Mouse (Mus musculus) embryonic stem cell, embryonic (primary cell): Measurements from ENCODE around the gene Slc39a11.

Source experiments
- CTCF ChIA-PET, 4 experiments: fragments of 300-600 bp in 2 of 4; fragments of 350-600 bp in 2 of 4; sonication (Branson Sonifier 250); formaldehyde crosslinking; loops; one replicate each; lab custom pipeline; 2022; ENCODE audit warnings: inconsistent platforms in 2 of 4; lab: Charles Lee
- POLR2A ChIA-PET, 4 experiments: fragments of 300-600 bp in 2 of 4; fragments of 350-600 bp in 2 of 4; sonication (Branson Sonifier 250); formaldehyde crosslinking; loops; one replicate each; lab custom pipeline; 2022; ENCODE audit warnings: antibody characterized with exemption in 4 of 4, inconsistent platforms in 1 of 4; lab: Charles Lee

Gene Slc39a11

DNA sequence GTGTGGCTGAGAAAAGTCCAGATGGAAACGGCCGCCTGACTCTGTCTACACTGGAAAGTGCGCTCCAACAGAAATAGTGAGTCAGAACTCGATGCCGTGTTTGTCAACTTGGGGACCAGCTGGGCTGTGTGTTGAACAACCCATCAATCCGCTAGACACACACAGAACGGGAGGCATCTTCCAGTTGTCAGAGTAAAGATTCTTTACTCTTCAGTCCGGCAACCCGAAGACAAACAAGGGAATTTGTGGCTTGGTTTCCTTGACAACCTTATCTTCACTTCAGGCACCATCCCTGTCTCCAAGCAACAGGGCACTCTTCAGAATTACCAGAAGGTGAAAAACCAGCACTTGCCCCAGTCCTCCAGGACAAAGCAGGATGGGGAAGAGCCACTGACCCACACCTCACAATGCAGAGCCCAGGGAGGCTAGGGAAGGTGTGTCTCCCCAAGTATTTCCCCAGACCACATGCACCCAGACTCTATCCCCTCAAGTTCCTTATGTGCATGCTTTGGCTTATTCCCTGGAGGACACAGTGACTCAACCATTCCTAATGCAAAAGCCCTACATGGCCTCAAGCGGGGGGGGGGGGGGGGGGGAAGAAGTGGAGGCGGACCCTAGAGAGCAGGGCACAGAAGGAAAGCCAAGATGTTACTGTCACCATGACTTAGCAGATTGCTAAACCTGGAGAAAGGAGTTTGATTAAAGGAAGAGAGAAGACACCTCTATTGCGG, 297.6 kb downstream of the Slc39a11 start:
- POLR2A ChIA-PET, result interaction anchor here in 1 of 4 experiments (1.3 kb wide), 1 partner anchor 26 kb away, joined by 3 read pairs; no protein-coding TSS in a partner anchor
- CTCF ChIA-PET, result no interaction called here

DNA sequence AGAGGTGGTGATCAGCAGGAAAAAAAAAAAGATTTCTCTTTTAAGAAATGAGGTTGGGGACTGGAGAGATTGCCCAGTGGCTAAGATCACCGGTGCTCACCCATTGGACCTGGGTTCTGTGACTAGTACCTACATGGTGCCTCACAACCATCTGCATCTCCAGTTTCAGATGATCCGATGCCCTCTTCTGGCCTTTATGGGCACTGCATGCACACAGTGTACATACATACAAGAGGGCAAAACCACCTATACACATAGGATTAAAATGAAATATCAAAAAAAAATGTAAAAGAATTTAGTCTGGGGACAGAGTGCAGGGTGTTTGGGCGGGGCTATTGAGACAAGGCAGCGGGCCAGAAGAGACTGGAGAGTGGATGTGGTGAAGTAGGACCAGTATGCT, 299.3 kb downstream of the Slc39a11 start:
- ChIA-PET CTCF (no interaction called here), POLR2A (no interaction called here)

DNA sequence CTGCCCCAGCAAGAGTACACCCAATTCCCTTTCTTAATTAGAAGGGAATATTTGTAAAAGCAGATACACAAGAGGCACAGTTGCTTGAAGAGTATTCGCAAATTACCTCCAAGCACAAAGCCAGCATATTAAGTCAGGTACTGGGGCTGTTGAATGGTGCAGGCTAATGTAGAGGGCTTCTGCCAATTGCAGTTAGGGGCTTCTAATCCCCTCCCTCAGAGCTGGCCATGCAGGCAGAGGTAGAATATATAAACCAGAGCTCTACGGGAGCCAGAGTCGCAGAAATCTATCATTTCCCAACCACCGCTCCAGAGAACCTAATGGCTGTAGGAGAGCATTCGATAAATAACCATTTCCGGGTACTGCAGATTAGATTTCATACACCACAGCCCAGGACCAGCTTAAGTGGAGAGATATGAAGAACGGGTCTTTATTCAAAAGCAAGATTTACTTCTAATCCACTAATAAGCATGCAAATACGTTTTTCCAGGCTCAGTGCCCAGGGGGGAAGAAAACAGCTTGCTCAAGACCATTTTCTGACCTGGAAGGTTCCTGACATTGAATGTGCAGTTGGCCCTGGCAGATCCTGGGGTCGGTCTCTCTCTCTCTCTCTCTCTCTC, 302.9 kb downstream of the Slc39a11 start:
- ChIA-PET POLR2A (interaction anchor here in 1 of 4 experiments (0.6 kb wide), 2 partner anchors 54 to 578 kb away, joined by 3 to 5 read pairs; no protein-coding TSS in a partner anchor), CTCF (interaction anchor here in 1 of 4 experiments (0.6 kb wide), 4 partner anchors 39 to 261 kb away, joined by 3 to 9 read pairs (median 5); no protein-coding TSS in a partner anchor)

DNA sequence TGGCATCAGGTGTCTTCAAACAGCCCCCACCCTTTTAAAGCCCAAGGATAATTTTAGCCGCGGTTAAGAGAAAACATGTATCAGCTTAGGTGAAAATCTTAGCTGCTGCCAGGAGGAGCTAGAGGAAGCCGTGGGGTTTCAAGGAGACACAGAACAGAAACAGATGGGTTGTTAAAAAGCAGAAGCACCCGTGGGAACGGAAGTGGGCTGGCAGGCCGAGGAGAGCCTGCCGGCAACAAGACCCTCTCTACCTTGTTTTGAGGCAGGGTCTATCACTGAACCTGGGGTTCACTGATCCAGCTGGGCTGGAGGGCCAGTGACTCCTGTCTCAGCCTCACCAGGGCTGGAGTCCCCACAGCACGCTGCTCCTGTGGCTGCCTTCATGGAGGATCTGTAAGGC, 310.1 kb downstream of the Slc39a11 start:
- POLR2A ChIA-PET, result interaction anchor here in 1 of 4 experiments (0.7 kb wide), 1 partner anchor 10 kb away, joined by 5 read pairs; no protein-coding TSS in a partner anchor
- CTCF ChIA-PET, result interaction anchor here in 2 of 4 experiments (1.4 to 2.2 kb wide), 2 partner anchors 14 kb away, joined by 5 to 8 read pairs; no protein-coding TSS in a partner anchor

DNA sequence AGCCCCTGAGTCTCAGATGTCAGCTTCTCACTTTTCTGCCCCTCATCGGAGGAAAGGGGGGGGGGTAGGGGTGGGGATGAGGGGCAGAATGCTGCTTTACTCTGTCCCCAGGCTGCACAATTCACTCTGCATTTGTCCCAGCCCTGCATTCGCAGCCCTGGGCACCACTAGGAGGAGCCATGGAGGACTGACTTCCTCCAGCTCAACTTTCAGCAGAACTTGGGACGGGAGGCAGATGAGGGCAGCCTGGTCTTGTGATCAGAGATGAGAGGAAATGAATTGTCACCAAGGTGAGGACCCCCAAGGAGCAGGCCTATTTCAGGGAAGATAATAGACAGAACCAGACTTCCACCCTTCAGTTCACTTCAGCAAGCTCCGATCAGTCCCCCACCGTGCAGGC, 311.3 kb downstream of the Slc39a11 start:
- POLR2A ChIA-PET, result interaction anchor here in 2 of 4 experiments (0.6 to 1.4 kb wide), 3 partner anchors 9 to 44 kb away, joined by 3 to 4 read pairs (median 3); no protein-coding TSS in a partner anchor
- CTCF ChIA-PET, result interaction anchor here (0.5 to 3.2 kb wide), 10 partner anchors 11 to 540 kb away, joined by 3 to 14 read pairs (median 4); no protein-coding TSS in a partner anchor

DNA sequence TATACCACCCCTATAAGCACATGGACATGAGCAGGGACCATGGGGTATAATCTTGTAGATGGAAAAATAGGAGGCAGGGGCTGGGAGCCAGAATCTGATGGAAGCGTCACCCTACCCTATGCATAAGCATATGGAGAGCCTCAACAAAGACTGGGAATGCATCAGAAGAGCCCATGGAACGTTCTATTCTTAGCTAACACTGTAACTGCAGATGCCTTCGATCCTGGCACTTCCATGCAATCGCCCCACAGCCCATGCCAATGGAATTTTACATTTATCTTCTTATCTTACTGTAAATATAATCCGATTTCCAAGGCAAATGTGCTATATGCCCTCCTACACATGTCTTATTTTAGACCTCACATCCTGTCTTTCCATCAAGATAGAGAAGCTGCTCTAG, 314.2 kb downstream of the Slc39a11 start:
- CTCF ChIA-PET, result interaction anchor here in 2 of 4 experiments (0.6 to 0.7 kb wide), 2 partner anchors 288 to 476 kb away, joined by 3 read pairs; no protein-coding TSS in a partner anchor
- POLR2A ChIA-PET, result interaction anchor here in 1 of 4 experiments (1.2 kb wide), 1 partner anchor 10 kb away, joined by 6 read pairs; no protein-coding TSS in a partner anchor

DNA sequence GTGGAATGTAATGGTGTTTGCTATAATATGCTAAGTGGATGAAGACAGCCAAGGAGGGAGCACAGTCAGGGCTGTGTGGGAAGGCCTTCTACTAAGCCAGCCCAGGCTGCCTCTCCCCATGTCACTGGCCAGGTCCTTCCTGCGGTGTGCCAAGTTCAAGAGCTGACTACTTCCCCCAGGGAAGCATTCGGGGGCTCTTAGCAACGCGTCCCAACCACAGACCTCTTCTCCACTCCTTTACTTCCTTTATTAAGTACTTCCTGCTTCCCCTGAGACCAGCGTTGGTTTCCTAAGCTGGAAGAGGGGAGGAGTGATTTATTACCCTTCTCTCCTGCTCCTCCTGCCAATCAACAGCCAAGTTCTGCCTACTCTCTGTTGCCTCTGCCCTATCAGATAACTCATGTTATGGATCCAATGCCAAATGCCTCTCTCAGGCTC, 315.4 kb downstream of the Slc39a11 start:
- ChIA-PET POLR2A (interaction anchor here in 2 of 4 experiments (0.9 to 1.5 kb wide), 4 partner anchors 8 to 133 kb away, joined by 3 to 6 read pairs (median 4); no protein-coding TSS in a partner anchor), CTCF (interaction anchor here in 1 of 4 experiments (1.2 kb wide), 1 partner anchor 26 kb away, joined by 3 read pairs; no protein-coding TSS in a partner anchor)

DNA sequence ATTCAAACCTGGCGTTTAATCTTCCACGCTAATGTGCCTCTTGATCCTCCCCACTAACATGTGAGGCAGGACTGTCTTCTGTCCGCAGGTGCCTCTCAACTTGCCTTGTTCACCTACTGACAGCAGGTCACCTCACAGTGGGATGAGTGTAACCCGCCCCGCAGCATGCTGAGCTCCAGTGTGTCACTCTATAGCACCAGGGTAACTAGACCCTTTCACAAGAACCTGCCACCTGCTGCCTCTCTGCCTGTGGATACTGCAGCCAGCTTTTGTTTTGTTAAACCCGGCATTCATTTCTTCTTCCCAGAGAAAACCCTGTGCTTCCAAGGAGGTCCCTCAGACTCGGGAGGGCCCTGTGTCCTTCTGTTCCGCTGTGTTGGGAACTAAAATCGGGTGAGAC, 316.3 kb downstream of the Slc39a11 start:
- ChIA-PET POLR2A (interaction anchor here in 3 of 4 experiments (0.5 to 1.5 kb wide), 9 partner anchors 10 to 1859 kb away, joined by 3 to 7 read pairs (median 3); no protein-coding TSS in a partner anchor), CTCF (interaction anchor here in 3 of 4 experiments (0.6 to 1.2 kb wide), 4 partner anchors 14 to 165 kb away, joined by 3 to 5 read pairs (median 3); no protein-coding TSS in a partner anchor)

DNA sequence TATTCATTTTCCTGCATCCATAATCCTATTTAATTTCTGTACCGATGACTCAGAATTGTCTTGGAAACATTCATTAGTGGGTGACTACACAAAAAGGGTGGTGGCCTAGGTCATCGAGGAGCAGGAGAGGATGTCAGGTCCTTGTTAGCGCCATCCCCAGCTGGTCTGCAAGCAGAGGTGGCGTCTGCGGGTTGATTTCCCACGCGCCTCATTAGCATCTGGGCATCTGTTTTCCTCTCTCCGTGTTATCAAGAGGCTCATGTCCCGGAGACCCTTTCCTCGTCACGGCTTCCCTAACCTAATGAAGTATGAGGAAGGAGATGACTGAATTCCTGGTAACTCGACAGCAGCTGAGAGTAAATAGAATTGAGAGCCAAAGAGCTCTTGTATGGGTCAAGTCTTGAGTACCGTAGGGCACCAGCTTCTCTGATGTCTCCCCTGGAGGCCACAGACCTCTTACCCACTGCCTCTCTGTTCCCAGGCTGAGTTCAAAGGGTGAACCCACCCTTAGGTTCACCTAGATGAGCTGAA, 319.8 kb downstream of the Slc39a11 start:
- CTCF ChIA-PET, result interaction anchor here in 2 of 4 experiments (0.6 to 0.7 kb wide), 2 partner anchors 70 to 165 kb away, joined by 3 to 13 read pairs; no protein-coding TSS in a partner anchor
- POLR2A ChIA-PET, result interaction anchor here in 1 of 4 experiments (0.6 to 1.1 kb wide), 3 partner anchors 8 to 198 kb away, joined by 3 to 5 read pairs (median 3); no protein-coding TSS in a partner anchor

DNA sequence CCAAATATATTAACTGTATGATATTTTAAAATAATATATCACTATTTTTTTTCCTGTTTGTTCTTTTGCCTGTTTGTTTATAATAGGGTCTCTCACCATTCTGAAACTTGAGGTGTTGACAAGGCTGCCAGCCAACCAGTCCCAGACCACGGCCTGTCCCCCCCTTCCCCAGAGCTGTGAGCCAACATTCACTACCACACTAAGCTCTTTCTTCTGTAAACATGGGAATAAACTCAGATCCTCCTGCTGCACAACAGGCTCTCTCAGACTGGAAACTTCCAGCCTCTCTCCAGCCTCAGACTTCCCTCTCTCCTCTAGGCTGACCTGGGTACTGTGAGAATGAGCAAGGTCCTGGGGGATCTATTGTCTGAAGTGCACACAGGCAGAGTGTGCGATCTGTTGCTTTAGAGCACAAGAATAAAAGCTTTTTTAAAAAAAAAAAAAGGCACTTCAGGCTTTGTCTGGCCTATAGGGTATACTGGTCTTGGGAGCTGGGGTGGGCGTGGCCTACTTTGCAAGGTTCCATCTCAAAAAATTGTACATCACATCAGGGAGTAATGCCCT, 322.3 kb downstream of the Slc39a11 start:
- ChIA-PET CTCF (interaction anchor here in 3 of 4 experiments (0.5 to 2.6 kb wide), 10 partner anchors 10 to 290 kb away, joined by 4 to 15 read pairs (median 6); no protein-coding TSS in a partner anchor), POLR2A (interaction anchor here in 3 of 4 experiments (0.6 to 1.7 kb wide), 4 partner anchors 13 to 722 kb away, joined by 4 to 9 read pairs (median 5); no protein-coding TSS in a partner anchor)

DNA sequence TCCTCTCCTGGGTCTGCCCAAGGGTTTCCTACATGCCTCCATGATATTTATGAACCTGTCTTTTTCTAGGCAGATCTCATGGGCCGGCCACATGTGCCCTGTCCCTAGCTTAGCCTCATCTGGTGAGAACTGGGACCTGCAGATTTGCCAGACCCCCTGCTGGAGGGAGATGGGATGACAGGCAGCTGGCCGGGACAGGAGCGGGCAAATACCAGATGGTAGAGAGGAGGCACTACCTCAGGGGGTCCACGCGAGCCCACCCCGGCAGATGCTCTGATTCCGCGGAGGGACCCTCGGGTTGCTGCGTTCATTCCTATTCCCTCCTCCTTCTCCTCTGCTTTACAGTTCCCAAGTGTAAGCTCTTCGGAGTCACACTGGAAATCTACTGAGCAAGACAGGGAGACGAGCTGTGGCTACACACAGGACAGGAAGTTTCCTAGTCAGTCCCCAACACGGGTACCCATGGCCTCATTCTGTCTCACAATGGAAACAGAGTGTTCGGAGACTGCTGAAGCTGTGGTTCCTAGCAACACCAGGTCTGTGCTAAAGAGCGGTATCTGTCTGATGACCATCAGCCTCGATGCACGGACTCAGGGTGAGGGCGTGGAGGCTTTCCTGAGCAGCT, 323.4 kb downstream of the Slc39a11 start:
- ChIA-PET CTCF (interaction anchor here (0.5 to 2.6 kb wide), 53 partner anchors 11 to 1320 kb away, joined by 3 to 15 read pairs (median 4); no protein-coding TSS in a partner anchor), POLR2A (interaction anchor here (0.6 to 1.7 kb wide), 18 partner anchors 8 to 422 kb away, joined by 3 to 9 read pairs (median 4); no protein-coding TSS in a partner anchor)

DNA sequence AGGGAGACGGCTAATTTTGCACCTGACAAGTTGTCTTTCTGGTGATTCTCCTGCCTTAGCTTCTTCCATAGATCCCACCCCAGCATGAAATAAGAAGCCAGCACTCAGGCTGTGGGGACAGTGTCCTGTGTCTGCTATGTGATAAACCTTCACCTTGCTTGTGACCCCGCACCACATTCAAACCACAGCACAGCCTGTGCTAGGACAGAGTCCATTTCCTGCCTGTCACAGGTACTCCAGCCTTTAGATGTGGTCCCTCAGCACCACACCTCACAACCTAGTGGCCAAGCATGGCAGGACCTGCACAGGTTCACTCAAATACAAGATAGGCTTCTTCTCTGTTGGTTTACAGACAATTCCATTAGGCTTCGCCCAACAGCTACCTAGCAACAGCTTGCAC, 328.3 kb downstream of the Slc39a11 start:
- ChIA-PET CTCF (no interaction called here), POLR2A (interaction anchor here in 1 of 4 experiments (1.2 kb wide), 1 partner anchor 12 kb away, joined by 4 read pairs; no protein-coding TSS in a partner anchor)

DNA sequence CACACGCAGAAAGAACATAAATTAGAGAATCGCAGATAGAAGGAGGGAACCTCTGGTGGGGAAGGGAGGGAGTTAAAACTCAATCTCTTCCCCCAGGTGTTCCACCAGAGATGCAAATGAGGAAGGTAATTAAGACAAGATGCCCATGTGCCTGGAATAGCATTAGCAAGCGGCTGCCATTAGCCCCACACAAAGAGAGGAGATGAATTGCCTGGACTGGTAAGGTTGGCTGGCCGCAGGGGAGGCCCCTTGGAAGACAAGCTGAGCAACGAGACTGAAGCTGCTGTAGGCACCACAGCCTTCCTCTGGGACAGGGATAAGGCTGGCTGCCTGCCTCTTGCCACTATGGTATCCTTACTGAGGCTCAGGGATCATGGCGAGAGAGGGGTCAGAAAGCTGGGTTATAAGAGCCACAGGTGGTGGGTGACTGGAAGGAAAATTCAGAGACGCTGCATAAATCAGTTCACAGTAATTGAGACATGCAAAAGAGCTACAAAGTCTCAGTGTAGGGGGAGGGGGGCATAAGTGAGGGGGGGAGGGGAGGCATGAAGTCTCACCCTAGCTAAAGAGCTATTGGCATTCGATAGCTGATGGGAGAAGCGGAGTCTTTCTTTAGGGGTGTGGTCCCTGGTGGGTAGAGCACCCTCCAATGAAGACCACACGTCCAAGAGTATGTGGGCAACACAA, 340.5 kb downstream of the Slc39a11 start:
- ChIA-PET CTCF (interaction anchor here in 3 of 4 experiments (0.6 to 1.8 kb wide), 6 partner anchors 14 to 175 kb away, joined by 3 to 12 read pairs (median 4); no protein-coding TSS in a partner anchor), POLR2A (interaction anchor here in 2 of 4 experiments (0.7 to 0.9 kb wide), 2 partner anchors 10 kb away, joined by 3 read pairs; no protein-coding TSS in a partner anchor)

DNA sequence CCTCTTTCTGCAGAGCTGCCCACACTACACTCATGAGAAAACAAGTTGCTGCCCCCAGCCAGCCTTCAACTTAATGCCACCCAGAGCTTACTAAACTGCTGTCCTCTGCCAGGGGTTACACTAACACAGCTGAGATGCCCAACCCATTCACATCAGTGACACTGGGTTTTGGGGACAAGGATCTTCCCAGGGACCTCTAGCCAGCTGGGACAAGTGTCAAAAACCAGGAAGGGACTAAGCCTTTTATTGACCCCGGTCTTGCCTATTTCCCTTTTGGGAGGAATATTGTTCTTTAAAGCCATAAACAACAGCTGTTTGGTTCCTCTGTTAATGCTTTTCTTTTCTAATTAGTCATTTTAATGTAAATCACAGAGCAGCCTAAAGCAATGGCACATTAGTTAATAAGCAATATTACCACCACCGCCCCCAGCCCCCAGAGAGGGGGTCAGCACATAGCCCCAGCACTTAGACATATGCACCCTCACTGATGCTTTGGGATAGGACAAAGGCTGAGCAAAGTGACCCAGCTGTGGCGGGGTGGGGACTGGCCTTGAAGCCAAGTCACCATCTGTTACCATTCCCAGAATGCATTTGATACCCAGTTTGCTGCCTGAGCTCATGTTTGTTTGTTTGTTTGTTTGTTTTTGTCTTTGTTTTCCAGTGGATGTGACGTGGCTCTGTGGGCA, 341.5 kb downstream of the Slc39a11 start:
- ChIA-PET POLR2A (interaction anchor here in 2 of 4 experiments (0.6 to 0.7 kb wide), 3 partner anchors 11 to 1375 kb away, joined by 3 to 6 read pairs (median 4); no protein-coding TSS in a partner anchor), CTCF (interaction anchor here in 3 of 4 experiments (0.7 to 1.8 kb wide), 5 partner anchors 11 to 1376 kb away, joined by 3 to 8 read pairs (median 4); no protein-coding TSS in a partner anchor)

DNA sequence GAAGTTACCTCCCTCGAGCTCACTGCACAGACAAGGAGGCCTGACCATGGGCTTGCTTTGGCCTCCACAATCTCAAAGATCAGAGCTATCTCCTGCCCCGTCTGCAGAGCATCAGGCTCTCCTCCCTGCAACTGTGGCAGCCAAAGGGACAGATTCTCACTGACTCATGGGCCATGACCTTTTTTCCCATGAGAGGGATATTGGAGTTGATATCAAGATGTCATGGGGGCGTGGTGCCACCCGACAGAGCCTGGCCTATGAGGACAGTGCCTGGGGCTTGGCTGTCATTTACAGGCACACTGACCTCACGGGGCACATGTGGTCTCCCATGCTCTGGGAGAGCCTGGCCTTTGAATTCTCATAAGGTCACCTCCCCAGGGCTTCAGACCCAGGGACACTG, 346.7 kb downstream of the Slc39a11 start:
- ChIA-PET CTCF (interaction anchor here in 1 of 4 experiments (0.5 kb wide), 1 partner anchor 1120 kb away, joined by 9 read pairs; no protein-coding TSS in a partner anchor), POLR2A (interaction anchor here in 1 of 4 experiments (0.8 kb wide), 1 partner anchor 20 kb away, joined by 3 read pairs; no protein-coding TSS in a partner anchor)
